Mouse (Mus musculus): ENCODE data around the gene Hrct1.

DNA sequence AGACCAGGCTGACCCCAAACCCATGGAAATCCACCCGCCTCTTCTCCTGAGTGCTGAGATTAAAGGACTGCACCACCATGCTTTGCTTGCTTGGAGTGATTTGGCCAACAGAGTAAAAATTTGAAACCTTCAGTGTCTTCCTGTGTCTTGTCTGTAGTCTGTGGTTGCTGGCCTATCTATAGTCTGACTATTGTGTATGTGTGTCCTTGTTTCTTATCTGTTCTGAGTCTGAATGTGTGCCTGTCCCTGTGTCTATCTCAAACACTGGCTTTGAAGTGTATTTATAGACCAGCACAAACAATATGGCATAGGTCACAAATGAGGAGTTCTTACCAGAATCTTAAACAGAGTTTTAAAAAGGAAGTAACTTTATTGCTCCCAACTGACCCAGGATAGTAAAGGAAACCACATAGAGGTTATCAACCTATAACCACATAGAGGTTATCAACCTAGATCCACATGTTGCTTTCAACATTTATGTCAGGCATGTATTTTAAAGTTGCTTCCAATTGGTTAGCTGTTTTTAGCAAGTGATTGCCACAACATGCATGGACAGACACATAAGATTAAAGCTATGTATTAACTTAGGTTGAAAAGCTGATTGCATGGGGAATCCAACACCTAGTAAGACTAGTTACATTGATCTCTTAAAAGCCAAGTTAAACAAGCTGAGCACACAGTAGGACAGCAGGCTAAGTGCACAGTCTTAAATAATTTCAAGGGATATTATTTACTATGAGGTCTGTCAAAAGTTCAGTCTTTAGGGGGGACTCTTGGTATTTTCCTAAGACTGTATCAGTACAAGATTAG is 32.3 kb upstream of the Hrct1 start:
- no peak for TF ChIP-seq CTCF (IDR thresholded peaks at IDR 0.05)
- TF ChIP-seq POLR2A (IDR thresholded peaks at IDR 0.05; ENCODE audit: insufficient read depth, low read depth, low read length): no peak
- TF ChIP-seq EP300 (IDR thresholded peaks at IDR 0.05; ENCODE audit: insufficient read depth, low read depth, low read length): no peak

Measured in heart, adult 2 months (tissue).